Mouse (Mus musculus) lung, postnatal 0 days (tissue): ENCODE results near the gene Anapc11.

ENCODE experiments used
- CTCF ChIP-seq: IDR thresholded peaks from 2 replicates; pipeline ENCODE4 v1.5.1; 2016; ENCODE audit warnings: antibody characterized with exemption, mild to moderate bottlenecking
- EP300 ChIP-seq: IDR thresholded peaks from 2 replicates; pipeline ENCODE4 v1.6.1; 2016; ENCODE audit warnings: antibody characterized with exemption, mild to moderate bottlenecking, control low read depth

DNA sequence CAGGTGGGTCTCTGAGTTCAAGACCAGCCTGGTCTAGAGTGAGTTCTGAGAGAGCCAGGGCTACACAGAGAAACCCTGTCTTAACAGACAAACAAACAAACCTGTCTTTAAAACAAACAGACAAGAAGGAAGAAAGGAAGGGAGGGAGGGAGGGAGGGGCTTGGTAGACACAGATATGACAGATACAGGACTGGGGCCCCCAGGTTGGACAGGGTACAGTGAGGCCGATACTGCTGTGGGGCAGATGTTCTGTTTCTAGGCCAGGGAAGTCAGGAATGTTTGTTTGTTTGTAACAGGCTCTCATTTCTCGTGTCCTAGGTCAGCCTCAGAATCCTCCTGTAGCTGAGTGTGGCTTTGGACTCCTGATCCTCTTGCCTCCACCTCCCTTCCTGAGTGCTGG lies 5.3 kb downstream of the Anapc11 start:
- TF ChIP-seq CTCF (no peak), EP300 (no peak)
